Mouse (Mus musculus) G1E (cell line): Measurements from ENCODE around the gene Kctd12.

Experiments used
- CTCF ChIP-seq: IDR thresholded peaks from 2 replicates; pipeline ENCODE4 v1.5.1; 2012; ENCODE audit warnings: low read depth, low read length, inconsistent platforms, mixed read lengths
- GATA1 ChIP-seq: IDR thresholded peaks from 2 replicates; pipeline ENCODE4 v1.6.1; 2012; ENCODE audit warnings: borderline replicate concordance, low read length, inconsistent platforms, mixed read lengths
- TAL1 ChIP-seq: conservative IDR thresholded peaks from 2 replicates; pipeline ENCODE4 v1.6.1; 2012; ENCODE audit warnings: low read depth, low read length, inconsistent platforms, mixed read lengths

- TF ChIP-seq CTCF (no peak), TAL1 (no peak), GATA1 (no peak)
These were observed 30.5 kb downstream of the Kctd12 start for GRCm38 (mm10) chr14:102951974-102952373.
